Mouse (Mus musculus): ENCODE data around the gene Zfp277.

The Zfp277 gene

DNA sequence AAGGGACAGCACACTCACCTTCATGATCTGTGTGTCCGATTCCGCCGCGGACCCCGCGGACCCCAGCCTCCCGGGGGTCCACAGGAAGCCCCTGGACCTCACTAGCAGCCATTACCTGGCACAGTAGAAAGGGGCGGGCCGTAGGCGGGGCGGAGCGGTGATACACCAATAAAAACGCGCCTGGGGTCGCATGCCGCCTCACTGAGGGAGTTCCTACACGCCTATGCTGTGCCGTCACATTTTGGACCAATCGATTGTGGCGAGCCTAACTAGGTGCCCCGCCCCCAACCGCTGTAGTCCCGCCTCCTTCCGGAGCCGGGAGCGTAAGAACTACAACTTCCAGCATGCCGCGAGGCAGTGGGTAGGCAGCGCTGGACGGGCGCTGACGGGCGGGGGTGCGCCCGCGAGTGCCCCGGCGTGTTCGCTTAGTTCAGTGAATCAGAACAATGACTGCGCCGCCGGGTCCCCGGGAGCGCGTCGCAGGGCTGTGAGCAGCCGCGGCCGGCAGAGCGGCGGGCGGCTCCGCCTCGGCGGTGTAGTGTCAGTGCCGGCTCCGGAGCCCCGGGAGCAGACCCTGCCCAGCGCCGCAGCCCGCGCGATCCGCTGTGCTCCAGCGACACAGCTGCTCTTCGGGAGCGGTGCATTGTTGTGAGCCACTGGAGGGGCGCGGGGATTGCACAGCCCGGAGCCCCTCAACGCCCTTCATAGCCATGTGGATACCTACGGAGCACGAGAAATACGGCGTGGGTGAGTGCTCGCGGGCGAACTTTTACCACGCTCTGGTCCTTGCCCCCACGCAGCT, at the start of gene Zfp277, which contains the start of gene Dock4:
TSS of gene Zfp277 (minus strand) at position 255 of the 802 bp plus-strand sequence.
TSS of gene Dock4 (plus strand) at position 305 of the 802 bp plus-strand sequence.
- peak; percentile 89 for DNase-seq (ENCODE audit: low spot score)

DNA sequence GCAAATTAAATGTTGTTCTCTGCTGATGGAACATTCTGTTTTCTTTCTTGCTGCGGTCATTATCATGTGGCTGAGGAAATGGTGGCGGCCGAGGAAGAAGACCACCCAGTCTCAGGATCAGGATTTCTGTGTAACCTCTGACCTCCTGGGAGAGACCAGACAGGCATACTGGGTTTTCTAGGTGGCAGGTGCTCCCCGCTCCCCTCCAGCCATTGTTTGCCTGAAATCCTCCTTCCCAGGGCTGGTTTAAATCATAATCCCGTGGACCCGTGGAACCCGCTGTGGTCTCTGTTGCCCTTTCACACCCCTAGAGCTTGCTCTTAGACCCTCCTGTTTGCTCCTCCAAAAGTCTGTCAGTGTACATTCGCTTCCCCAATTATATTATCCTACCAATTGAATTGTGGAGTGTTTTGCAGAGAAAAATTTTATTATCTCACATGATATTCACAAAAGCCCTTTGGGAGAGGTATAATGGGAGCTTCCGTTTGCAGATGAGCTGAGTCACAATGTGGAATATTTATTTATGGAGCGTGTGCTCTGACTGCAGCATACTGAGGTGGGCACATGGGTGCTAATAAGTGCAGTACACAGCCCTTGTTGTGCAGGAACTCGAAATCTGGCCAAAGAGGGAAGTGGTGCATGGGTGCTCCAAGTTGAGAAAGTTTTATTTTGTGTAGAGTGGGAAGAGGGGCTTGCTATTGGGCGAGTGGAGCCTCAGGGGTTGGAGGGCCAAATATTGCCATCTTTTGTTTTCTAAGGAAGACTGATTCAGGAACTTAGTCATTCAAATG, 40.5 kb upstream of the Zfp277 start:
- DNase-seq (ENCODE audit: low spot score), result no peak

GRCm38 (mm10) chr12:40485210-40485609, 39.5 kb upstream of the Zfp277 start:
- DNase-seq (ENCODE audit: low spot score), result no peak

- DNase-seq (ENCODE audit: low spot score), result no peak
Measured at GRCm38 (mm10) chr12:40484224-40484623, 38.5 kb upstream of the Zfp277 start.

DNA sequence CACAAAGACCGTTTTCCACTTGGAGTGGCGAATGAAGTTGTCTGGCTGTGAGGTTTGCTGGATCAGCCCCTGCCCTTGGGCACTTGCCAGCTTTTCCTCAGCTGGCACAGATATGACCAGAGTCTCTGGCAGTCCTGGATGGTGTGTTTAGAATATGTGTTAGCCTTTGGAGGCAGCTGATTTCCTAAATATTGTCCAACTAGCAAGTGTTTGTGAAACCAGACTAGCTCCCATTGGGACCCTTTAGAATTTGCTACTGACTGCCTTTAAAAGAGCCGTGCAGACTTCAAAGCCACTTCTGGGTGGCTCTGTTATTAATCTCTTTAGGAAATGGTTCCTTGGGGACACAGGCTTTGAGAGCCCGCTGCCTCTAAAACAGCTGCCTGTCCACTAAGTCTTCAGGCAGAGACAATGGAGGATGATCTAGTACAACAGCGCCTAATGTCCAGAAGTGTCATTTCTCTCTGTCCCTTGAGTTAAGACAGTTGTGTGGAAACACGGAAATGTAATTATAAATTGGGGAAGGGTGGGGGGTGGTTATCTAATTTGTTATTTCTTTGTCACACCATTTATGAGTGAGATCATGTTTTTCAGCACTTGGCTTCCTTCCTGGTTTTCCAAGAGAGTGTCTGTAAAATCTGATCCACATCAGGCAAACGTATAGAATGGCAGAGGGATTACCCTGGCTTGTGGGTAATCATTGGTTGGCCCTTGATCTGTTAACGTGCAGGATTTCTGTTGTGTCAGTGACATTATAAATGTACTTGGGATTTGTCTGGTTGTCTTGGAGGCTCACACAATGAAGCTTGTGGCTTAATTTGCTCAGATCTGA, 32.1 kb upstream of the Zfp277 start:
- DNase-seq (ENCODE audit: low spot score), result no peak

DNA sequence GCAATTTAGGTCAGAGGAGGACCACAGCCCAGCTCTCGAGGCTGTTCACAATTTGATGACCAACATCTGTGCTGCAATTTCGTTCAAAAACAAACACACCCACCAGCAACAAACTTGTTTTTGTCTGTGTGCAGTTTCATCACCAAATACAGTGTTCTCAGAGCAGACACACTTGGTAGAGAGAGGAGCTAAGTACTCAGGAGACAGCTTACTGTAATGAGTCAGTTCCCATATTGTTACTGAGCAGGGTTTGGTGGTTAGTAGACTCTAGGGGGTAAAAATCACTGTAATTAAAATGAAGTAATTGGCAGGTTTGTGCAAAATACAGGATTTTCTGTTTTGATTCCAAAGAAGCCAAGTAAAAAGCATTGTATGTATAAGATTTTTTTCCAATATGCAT, 28.0 kb upstream of the Zfp277 start:
- DNase-seq (ENCODE audit: low spot score), result no peak

DNA sequence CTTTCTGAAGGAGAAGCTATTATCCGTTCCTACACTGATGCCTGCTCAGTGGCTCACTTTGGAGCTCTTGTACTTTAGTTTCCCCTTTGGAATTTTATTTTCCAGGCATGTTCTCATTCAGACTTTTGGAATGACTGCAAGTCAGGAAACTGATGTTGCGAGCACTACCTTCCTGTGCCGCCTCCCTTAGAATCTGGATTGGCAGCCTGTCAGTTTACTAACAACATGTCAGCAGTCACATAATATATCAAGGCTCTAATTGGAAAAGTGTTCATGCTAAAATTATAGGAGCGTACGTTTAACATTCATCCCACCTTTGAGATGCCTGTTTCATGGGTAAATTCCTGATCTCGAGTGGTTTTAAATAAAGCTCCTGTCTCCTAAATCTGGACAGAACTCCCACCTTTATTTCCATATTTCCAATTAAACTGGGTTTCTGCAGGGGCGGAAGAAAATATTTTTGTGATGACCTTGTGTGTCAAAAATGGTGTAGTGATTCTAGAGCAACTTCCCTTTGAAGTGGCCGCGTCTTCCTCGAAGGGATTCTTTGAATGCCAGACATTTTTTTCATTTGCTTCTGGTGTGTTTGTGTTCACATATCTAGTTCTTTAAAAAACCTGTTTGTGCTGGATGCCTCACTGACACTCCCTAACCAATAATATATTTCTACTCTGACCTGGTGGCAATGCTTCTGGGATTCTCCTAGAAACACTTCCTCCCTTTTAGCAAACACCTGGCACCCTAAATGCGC, 26.1 kb upstream of the Zfp277 start:
- DNase-seq (ENCODE audit: low spot score), result no peak

DNA sequence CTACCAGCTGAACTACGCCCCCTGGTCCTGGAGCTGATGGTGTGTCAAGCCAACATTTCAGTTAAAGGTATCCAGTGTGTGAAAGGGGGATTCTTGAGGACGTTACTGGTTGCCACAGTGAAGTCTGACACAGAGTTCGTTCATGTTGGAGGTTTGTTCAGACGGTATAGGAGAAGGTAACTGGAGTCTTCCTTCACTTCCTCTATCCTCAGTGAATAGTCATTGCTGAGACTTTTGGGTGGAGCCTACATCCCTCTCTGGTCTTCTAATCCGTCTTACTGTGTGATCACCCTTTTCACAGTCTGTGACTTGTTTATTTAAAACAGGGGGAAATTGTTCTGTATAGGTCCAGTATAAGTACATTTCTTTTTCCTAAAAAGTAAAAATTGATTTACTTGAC, 23.3 kb upstream of the Zfp277 start:
- no peak for DNase-seq (ENCODE audit: low spot score)

GRCm38 (mm10) chr12:40468235-40468634, 22.5 kb upstream of the Zfp277 start:
- no peak for DNase-seq (ENCODE audit: low spot score)

GRCm38 (mm10) chr12:40464282-40464681, 18.6 kb upstream of the Zfp277 start:
- no peak for DNase-seq (ENCODE audit: low spot score)

DNA sequence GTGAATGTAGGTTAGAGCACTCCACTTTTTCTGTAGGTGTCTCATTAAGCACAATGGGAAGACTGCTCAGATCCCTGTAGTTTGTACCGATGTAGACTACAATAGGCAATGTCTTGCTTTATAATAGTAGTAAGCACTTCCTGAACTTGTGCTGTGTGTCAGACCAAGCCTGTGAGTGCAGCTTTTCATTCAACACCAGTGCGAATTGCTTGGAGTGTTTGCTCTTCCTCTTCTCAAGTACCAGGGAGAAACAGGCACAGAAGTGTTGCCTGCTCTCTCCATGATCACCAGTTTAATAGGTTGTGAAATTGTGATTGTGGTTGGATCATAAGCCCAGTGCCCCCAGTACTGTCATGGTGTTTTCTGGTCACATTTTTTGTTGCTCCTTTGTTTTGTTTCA, 18.1 kb upstream of the Zfp277 start:
- DNase-seq (ENCODE audit: low spot score), result no peak

DNA sequence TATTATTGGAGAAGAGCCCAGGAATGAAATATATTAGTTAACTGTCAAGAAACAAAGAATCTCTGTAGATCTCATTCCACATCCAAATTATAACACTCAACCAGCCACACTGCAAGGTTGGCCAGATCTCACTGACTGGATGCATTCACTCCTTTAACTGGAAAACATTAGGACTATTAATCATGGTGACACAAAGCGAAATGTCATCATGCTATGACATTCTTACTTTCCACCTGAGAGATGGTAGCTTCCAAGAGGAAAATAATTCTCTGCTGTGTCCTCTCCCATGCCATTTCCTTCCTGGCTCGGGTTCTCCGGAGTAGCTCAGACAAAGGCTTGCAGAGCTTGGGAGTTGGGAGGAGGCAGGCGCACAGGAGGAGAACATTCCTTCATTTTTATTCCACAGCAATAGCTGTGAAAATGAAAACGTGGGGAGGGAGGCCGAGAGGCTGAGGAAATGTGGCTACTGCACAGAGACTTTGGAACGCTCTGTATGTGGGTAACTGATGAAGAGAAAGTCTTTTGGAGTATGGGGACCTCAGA, 17.1 kb upstream of the Zfp277 start:
- no peak for DNase-seq (ENCODE audit: low spot score)

DNA sequence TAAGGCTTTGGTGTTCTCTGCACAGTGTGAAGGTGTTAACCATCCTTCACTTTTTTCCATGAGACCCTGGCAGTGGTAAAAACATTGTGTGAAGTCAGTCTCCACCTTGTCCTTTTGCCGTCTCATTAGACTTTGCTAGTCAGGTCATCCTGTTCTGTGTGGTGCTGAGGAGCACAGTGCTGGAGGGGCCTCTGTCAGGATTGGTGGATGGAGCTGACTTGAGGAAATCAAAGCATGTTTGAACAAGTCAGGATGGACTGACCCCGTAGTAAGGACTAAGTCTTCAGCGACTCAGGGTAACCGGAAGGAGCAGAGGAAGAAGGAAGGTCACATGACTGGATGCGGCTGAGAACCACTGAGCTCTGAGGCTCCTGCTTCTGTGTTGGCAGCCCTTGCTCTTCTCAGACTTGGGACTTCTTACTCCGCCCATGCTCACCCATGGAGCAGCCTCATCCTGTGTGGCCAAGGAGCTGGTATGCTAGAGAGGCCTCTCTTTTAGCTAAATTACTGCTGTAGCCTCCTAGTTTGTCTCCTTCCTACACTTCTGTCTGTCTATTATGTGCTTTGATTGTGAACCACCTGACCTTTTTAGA, 14.1 kb upstream of the Zfp277 start:
- DNase-seq (ENCODE audit: low spot score), result no peak

DNA sequence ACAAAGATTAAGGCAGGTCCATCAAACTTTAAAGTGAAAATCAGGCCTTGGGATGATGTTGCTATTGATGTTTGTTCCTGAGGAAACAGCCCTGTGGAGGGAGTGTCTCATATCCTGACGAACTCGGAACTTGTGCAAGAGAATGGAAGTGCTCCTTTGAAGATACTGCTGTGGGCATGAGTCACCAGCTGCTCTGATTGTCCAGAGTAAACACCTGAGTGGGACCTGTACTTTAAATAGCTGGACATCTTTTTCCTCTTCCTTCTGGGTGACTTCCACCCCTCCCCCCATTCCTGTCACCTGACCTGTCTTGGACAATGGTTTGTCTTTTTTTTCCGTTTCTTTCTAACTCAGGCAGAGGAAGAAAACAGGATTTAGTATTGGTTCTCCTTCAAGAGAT, 13.3 kb upstream of the Zfp277 start:
- no peak for DNase-seq (ENCODE audit: low spot score)

DNA sequence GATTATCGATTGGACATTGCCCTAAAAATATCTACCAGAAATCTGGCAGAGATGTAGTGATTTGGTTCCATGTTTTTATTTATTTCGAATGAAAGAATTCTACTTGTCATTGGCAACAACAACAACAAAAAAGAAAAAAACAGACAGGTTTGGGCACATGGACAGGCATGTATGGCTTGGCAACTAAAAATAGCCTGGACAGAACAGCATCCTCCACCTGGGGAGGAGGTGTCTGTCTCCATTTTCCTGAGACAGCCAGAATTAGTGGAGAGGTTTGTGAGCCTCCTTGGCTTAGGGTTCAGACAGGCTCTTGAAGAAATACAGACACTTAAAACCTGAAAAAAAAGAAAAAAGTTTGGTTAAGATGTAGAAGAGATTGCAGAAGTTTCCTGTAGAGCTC, 10.8 kb upstream of the Zfp277 start:
- no peak for DNase-seq (ENCODE audit: low spot score)

- DNase-seq (ENCODE audit: low spot score), result no peak
Measured at GRCm38 (mm10) chr12:40449119-40449795, 3.6 kb upstream of the Zfp277 start.

- no peak for DNase-seq (ENCODE audit: low spot score)
Measured at GRCm38 (mm10) chr12:40447561-40448355, 2.1 kb upstream of the Zfp277 start.

DNA sequence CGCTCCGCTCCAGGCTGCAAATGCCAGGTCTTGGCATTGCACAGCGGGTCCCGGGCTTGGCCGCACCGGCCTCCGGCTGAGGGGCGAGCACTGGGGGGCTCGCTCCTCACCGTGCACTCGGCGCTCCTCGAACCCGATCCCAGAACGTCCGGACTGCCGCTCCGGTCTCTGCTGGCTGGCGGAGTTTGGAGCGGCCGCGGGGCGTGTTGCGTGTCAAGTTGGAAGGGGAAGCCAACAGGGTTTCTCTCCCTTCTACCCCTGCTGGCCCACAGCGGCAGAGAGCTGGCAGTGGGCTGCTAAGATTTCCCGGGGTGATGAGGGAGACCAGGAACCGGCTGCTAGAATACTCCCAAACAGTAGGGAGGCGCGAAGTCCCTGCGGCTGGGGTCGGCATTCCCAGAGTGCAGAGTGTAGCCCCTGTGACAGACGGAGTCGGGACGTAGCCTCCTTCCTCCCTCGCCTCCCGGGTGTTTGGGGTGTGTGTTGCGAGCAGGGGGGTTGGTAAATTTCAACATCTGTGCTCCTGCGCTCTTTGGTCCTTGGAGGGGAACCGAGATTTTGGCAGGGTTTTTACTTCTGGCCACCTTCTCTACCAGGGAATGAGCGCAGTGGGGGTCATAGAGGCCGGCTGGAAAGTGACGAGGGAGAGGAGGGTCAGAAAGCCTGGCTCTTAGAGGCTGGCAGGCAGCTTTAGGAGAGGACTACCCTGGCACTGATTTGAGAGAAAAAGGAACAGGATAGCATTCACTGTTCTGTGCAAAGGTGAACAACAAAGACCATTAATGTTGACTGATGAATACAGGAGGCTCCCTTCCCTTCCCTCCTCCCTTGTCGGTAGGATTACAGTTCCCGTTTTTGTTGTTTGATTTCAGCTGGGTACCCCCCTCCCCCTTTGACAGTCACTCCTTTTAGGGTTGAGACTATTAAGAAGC, 1.0 kb upstream of the Zfp277 start:
- DNase-seq (ENCODE audit: low spot score), result peak; percentile 2

All from spleen, adult 12 weeks (tissue).